Mouse (Mus musculus) heart, embryonic 14.5 days (tissue): Measurements from ENCODE around the gene Ppp1r12a. TPM values are rescaled to one million over a fixed set of nuclear protein-coding genes. Genes with fewer than 3 reads are reported as not detected.

Experiments used
- ATAC-seq: fragments of 200-750 bp; cut with Nextera tagmentation; 2 replicates; pipeline ENCODE4 v1.8.0; 2017; ENCODE audit warnings: low read depth, moderate TSS enrichment; ENCODE audit not compliant: insufficient number of reproducible peaks, insufficient read depth, low FRiP score
- H3K27ac ChIP-seq, 2 experiments: fragments of 200-500 bp in 1 of 2; fragments of 300-500 bp in 1 of 2; sonication (generic) in 1 of 2; replicated peaks in 1 of 2; 2 replicates each; pipeline ENCODE4 v1.5.1; 2012 to 2014; ENCODE audit warnings: low read depth in 2 of 2, low read length in 2 of 2, control low read depth in 1 of 2, mild to moderate bottlenecking in 1 of 2, mixed read lengths in 1 of 2; ENCODE audit not compliant: control insufficient read depth in 1 of 2, insufficient read depth in 1 of 2
- H3K27me3 ChIP-seq: fragments of 300-500 bp; sonication (generic); 2 replicates; pipeline ENCODE4 v1.6.1; 2014; ENCODE audit warnings: mild to moderate bottlenecking, low read length, control low read depth; ENCODE audit not compliant: control insufficient read depth, insufficient read depth
- H3K36me3 ChIP-seq: fragments of 300-500 bp; sonication (generic); 2 replicates; pipeline ENCODE4 v1.6.1; 2014; ENCODE audit warnings: mild to moderate bottlenecking, control low read depth, low read length, mixed read lengths; ENCODE audit not compliant: control insufficient read depth, insufficient read depth
- H3K4me1 ChIP-seq, 2 experiments: fragments of 200-500 bp in 1 of 2; fragments of 300-500 bp in 1 of 2; sonication (generic) in 1 of 2; 2 replicates each; pipeline ENCODE4 v1.6.1; 2012 to 2014; ENCODE audit warnings: low read length in 2 of 2, control low read depth in 1 of 2, mixed read lengths in 1 of 2; ENCODE audit not compliant: control insufficient read depth in 2 of 2, insufficient read depth in 2 of 2
- H3K4me2 ChIP-seq: fragments of 300-500 bp; sonication (generic); 2 replicates; pipeline ENCODE4 v1.6.1; 2014; ENCODE audit warnings: mild to moderate bottlenecking, low read length
- H3K4me3 ChIP-seq, 2 experiments: fragments of 200-500 bp in 1 of 2; fragments of 300-500 bp in 1 of 2; sonication (generic) in 1 of 2; 2 replicates each; pipeline ENCODE4 v1.5.1; 2012 to 2014; ENCODE audit warnings: low read length in 2 of 2, mild to moderate bottlenecking in 2 of 2, control low read depth in 1 of 2, low read depth in 1 of 2, moderate library complexity in 1 of 2; ENCODE audit not compliant: control insufficient read depth in 1 of 2, insufficient read depth in 1 of 2
- H3K9ac ChIP-seq: fragments of 300-500 bp; sonication (generic); 2 replicates; pipeline ENCODE4 v1.6.1; 2014; ENCODE audit warnings: mild to moderate bottlenecking, low read length
- H3K9me3 ChIP-seq: fragments of 300-500 bp; sonication (generic); 2 replicates; pipeline ENCODE4 v1.6.1; 2016; ENCODE audit warnings: low read length, control low read depth; ENCODE audit not compliant: control insufficient read depth
- WGBS: fragments of 180-500 bp; shearing (Covaris S2); extraction: QIAGEN DNeasy Blood & Tissue Kit; methylation state at CpG from one replicate; pipeline ENCODE4 v1.1.7; 2014; 5-methylcytosine and 5-hydroxymethylcytosine counted together
- polyA plus RNA-seq: library from polyadenylated mRNA; unstranded; fragments of >200 nt; fragmentation: Nextera tagmentation; extraction: Ambion mirVana; gene quantifications from 2 replicates; pipeline ENCODE4 v1.2.1, GENCODE M21; 2014

The Ppp1r12a gene
- polyA plus RNA-seq, 1 experiment from 2014 or later = 108 TPM

- H3K4me2 ChIP-seq = no peak overlapping the region
- no peak overlapping the region for H3K9ac ChIP-seq
- WGBS = 40% methylated on average over 6 of the region's 6 CpGs
- 0 out of 4 replicates have a peak overlapping the region, but pooled peaks have one; percentile 8 to 10 for H3K27ac ChIP-seq
- H3K4me1 ChIP-seq = peaks cover 0 to 10% of the 10 kb centered on the region in 2 experiments; a peak in 2 of 4 replicates
- peaks cover 41% of the 10 kb centered on the region for H3K36me3 ChIP-seq
- no peaks in the 10 kb centered on the region for H3K9me3 ChIP-seq
- ATAC-seq = 0 out of 2 replicates have a peak, but pooled peaks have one; percentile 35
- no peak overlapping the region for H3K4me3 ChIP-seq
- H3K27me3 ChIP-seq = no peaks in the 10 kb centered on the region
These were observed 120.4 kb downstream of the Ppp1r12a start for GRCm38 (mm10) chr10:108282351-108282750.

GRCm38 (mm10) chr10:108283418-108283817 lies 121.4 kb downstream of the Ppp1r12a start:
- peaks cover 30% of the 10 kb centered on the region for H3K36me3 ChIP-seq
- no peak overlapping the region for H3K4me2 ChIP-seq
- H3K9ac ChIP-seq = no peak overlapping the region
- H3K27me3 ChIP-seq = no peaks in the 10 kb centered on the region
- peaks cover 0 to 9% of the 10 kb centered on the region in 2 experiments; a peak in 1 of 4 replicates for H3K4me1 ChIP-seq
- 94% methylated on average over 2 of the region's 2 CpGs for WGBS
- no peak overlapping the region for H3K4me3 ChIP-seq
- ATAC-seq = no peak
- no peaks in the 10 kb centered on the region for H3K9me3 ChIP-seq
- no peak overlapping the region for H3K27ac ChIP-seq

- Histone ChIP-seq H3K4me3 (no peak overlapping the region), H3K27me3 (no peaks in the 10 kb centered on the region), H3K4me2 (no peak overlapping the region), H3K9me3 (no peaks in the 10 kb centered on the region), H3K9ac (no peak overlapping the region), H3K27ac (no peak overlapping the region), H3K36me3 (peaks cover 28% of the 10 kb centered on the region), H3K4me1 (peaks cover 0 to 9% of the 10 kb centered on the region in 2 experiments; a peak in 1 of 4 replicates)
- 97% methylated on average over 4 of the region's 4 CpGs for WGBS
- ATAC-seq = no peak
These were observed 121.8 kb downstream of the Ppp1r12a start for GRCm38 (mm10) chr10:108283837-108284236.

GRCm38 (mm10) chr10:108284445-108284844 lies 122.5 kb downstream of the Ppp1r12a start:
- Histone ChIP-seq H3K4me2 (no peak overlapping the region), H3K9ac (no peak overlapping the region), H3K27ac (no peak overlapping the region), H3K36me3 (peaks cover 24% of the 10 kb centered on the region), H3K27me3 (no peaks in the 10 kb centered on the region), H3K4me3 (no peak overlapping the region), H3K4me1 (peaks cover 0 to 9% of the 10 kb centered on the region in 2 experiments; a peak in 1 of 4 replicates), H3K9me3 (no peaks in the 10 kb centered on the region)
- 83% methylated on average over 4 of the region's 4 CpGs for WGBS
- no peak for ATAC-seq

GRCm38 (mm10) chr10:108284977-108285376 lies 123.0 kb downstream of the Ppp1r12a start:
- Histone ChIP-seq H3K27ac (no peak overlapping the region), H3K27me3 (no peaks in the 10 kb centered on the region), H3K4me1 (peaks cover 0 to 9% of the 10 kb centered on the region in 2 experiments; a peak in 1 of 4 replicates), H3K4me2 (no peak overlapping the region), H3K9me3 (no peaks in the 10 kb centered on the region), H3K9ac (no peak overlapping the region), H3K4me3 (no peak overlapping the region), H3K36me3 (peaks cover 19% of the 10 kb centered on the region)
- ATAC-seq = no peak
- 89% methylated on average over 5 of the region's 5 CpGs for WGBS

GRCm38 (mm10) chr10:108286658-108287437 lies 124.9 kb downstream of the Ppp1r12a start:
- Histone ChIP-seq H3K27me3 (no peaks in the 10 kb centered on the region), H3K4me2 (no peak overlapping the region), H3K9ac (no peak overlapping the region), H3K9me3 (no peaks in the 10 kb centered on the region), H3K4me1 (peaks cover 0 to 8% of the 10 kb centered on the region in 2 experiments; a peak in 1 of 4 replicates), H3K36me3 (peaks cover 6% of the 10 kb centered on the region; the same call in 1 of the 2 replicates), H3K4me3 (no peak overlapping the region), H3K27ac (no peak overlapping the region)
- ATAC-seq = no peak
- WGBS = 83% methylated on average over 11 of the region's 11 CpGs

GRCm38 (mm10) chr10:108287438-108287801 lies 125.4 kb downstream of the Ppp1r12a start:
- Histone ChIP-seq H3K9ac (no peak overlapping the region), H3K4me3 (no peak overlapping the region), H3K27me3 (no peaks in the 10 kb centered on the region), H3K9me3 (no peaks in the 10 kb centered on the region), H3K4me1 (peaks cover 0 to 2% of the 10 kb centered on the region in 2 experiments; a peak in 1 of 4 replicates), H3K27ac (no peak overlapping the region), H3K4me2 (no peak overlapping the region), H3K36me3 (no peaks in the 10 kb centered on the region; the same call in 1 of the 2 replicates)
- no peak for ATAC-seq
- 51% methylated on average over 4 of the region's 4 CpGs for WGBS
